Mouse (Mus musculus): Measurements from ENCODE around the gene Retreg2.

Gene Retreg2

GRCm38 (mm10) chr1:75142301-75143261, at the start of gene Retreg2, which contains the start of gene Cnppd1:
Gene Retreg2, plus strand, starts transcription at chr1:75142778.
Gene Cnppd1, minus strand, starts transcription at chr1:75142711.
- peak; percentile 92 for DNase-seq (ENCODE audit: low read depth)

- DNase-seq (ENCODE audit: low read depth) = no peak
Measured at GRCm38 (mm10) chr1:75122211-75122610, 20.4 kb upstream of the Retreg2 start.

- DNase-seq (ENCODE audit: low read depth) = peak; percentile 95
Measured at GRCm38 (mm10) chr1:75124346-75125321, 17.9 kb upstream of the Retreg2 start, which contains the start of gene Nhej1. Gene Nhej1, minus strand, starts transcription at chr1:75125200.

- DNase-seq (ENCODE audit: low read depth) = no peak
Measured at GRCm38 (mm10) chr1:75125418-75125817, 17.2 kb upstream of the Retreg2 start.

GRCm38 (mm10) chr1:75128641-75129040, 13.9 kb upstream of the Retreg2 start:
- DNase-seq (ENCODE audit: low read depth) = no peak

GRCm38 (mm10) chr1:75133421-75134207, 9.0 kb upstream of the Retreg2 start, which contains the start of gene Slc23a3:
Gene Slc23a3, minus strand, starts transcription at chr1:75133890.
- no peak for DNase-seq (ENCODE audit: low read depth)

GRCm38 (mm10) chr1:75136293-75136692, 6.3 kb upstream of the Retreg2 start:
- DNase-seq (ENCODE audit: low read depth) = no peak

- DNase-seq (ENCODE audit: low read depth) = peak; percentile 65
Measured at GRCm38 (mm10) chr1:75136730-75137129, 5.8 kb upstream of the Retreg2 start.

- no peak for DNase-seq (ENCODE audit: low read depth)
Measured at GRCm38 (mm10) chr1:75138448-75138847, 4.1 kb upstream of the Retreg2 start.

GRCm38 (mm10) chr1:75140601-75141190, 1.9 kb upstream of the Retreg2 start:
- DNase-seq (ENCODE audit: low read depth) = no peak

- DNase-seq (ENCODE audit: low read depth) = peak; percentile 54
Measured at GRCm38 (mm10) chr1:75141486-75142190, 940 bp upstream of the Retreg2 start.

- DNase-seq (ENCODE audit: low read depth) = no peak
Measured at GRCm38 (mm10) chr1:75145589-75145988, 3.0 kb downstream of the Retreg2 start.

- no peak for DNase-seq (ENCODE audit: low read depth)
Measured at GRCm38 (mm10) chr1:75147411-75148135, 5.0 kb downstream of the Retreg2 start.

- no peak for DNase-seq (ENCODE audit: low read depth)
Measured at GRCm38 (mm10) chr1:75148727-75149126, 6.1 kb downstream of the Retreg2 start.

GRCm38 (mm10) chr1:75155837-75156236, 13.3 kb downstream of the Retreg2 start:
- DNase-seq (ENCODE audit: low read depth) = no peak

GRCm38 (mm10) chr1:75158990-75159389, 16.4 kb downstream of the Retreg2 start:
- DNase-seq (ENCODE audit: low read depth) = no peak

- DNase-seq (ENCODE audit: low read depth) = no peak
Measured at GRCm38 (mm10) chr1:75159540-75160255, 17.1 kb downstream of the Retreg2 start.

- DNase-seq (ENCODE audit: low read depth) = no peak
Measured at GRCm38 (mm10) chr1:75160256-75160617, 17.7 kb downstream of the Retreg2 start.

GRCm38 (mm10) chr1:75168093-75168471, 25.5 kb downstream of the Retreg2 start:
- DNase-seq (ENCODE audit: low read depth) = no peak

Measured in c-Kit-positive CD71-positive TER-119-negative erythroid progenitor cells, embryonic 14.5 days (primary cell).